Mouse (Mus musculus) brain, embryonic 14.5 days (tissue): ENCODE data around the gene Spdye4a. TPM values are rescaled to one million over a fixed set of nuclear protein-coding genes. Genes with fewer than 3 reads are reported as not detected.

Experiments used
- DNase-seq: peaks from one replicate; pipeline ENCODE4 v3.0.0-alpha.2; 2011; ENCODE audit warnings: low read depth
- CTCF ChIP-seq: fragments of 200-500 bp; IDR thresholded peaks from 2 replicates; pipeline ENCODE4 v1.5.1; 2012; ENCODE audit warnings: inconsistent platforms, mild to moderate bottlenecking, moderate library complexity, borderline replicate concordance; ENCODE audit not compliant: insufficient read depth, insufficient read length; ENCODE audit errors: extremely low read depth
- POLR2A ChIP-seq: fragments of 200-500 bp; IDR thresholded peaks from 2 replicates; pipeline ENCODE4 v1.6.1; 2012; ENCODE audit warnings: mild to moderate bottlenecking, inconsistent platforms, borderline replicate concordance; ENCODE audit not compliant: poor library complexity, insufficient read depth, insufficient read length, severe bottlenecking; ENCODE audit errors: extremely low read depth
- polyA plus RNA-seq: library from polyadenylated mRNA; depleted of rRNA; stranded (reverse); fragments of >200 nt; gene quantifications from 2 replicates; pipeline ENCODE4 v1.2.3, GENCODE M21; 2012; rRNA removed

Spdye4a gene
- polyA plus RNA-seq, 1 experiment, result not detected

DNA sequence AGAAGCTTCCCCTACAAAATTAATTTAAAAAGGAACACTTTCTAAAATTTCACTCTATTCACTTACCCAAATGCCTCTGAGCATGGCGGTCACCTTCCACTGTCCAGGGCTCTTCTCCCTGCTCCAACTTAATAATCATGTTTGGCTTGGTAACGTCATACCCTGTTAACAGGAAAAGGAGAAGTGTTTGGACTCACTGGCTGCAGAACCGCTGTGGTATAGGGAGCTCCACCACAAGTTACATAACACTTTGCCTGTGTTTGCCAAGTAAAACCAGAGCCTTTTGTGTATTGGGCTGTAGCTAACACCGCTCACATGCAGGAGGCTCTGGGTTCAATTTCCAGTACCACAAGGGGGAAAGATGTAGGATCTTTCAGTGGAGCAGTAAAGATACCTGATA lies 50.7 kb downstream of the Spdye4a start:
- no peak for TF ChIP-seq POLR2A
- TF ChIP-seq CTCF, result no peak
- DNase-seq, result no peak

Other genes starting within 250 kb of the Spdye4a start
- 32.9 and 33.2 TPM in 2 replicates for gene Rnf216, start 113.9 kb downstream of the Spdye4a start, polyA plus RNA-seq
- not detected in 2 replicates for gene Olfr718-ps1, start 79.3 kb downstream of the Spdye4a start, polyA plus RNA-seq
- gene Rbak, start 46.1 kb downstream of the Spdye4a start, polyA plus RNA-seq, result 15.2 and 17.3 TPM in 2 replicates
- not detected in 2 replicates for gene Spdye4b, start 45.9 kb downstream of the Spdye4a start, polyA plus RNA-seq
- 32.3 and 34.8 TPM in 2 replicates for gene Zfp12, start 8.3 kb upstream of the Spdye4a start, polyA plus RNA-seq
- 19.4 and 31.7 TPM in 2 replicates for gene Zfp316, start 43.1 kb upstream of the Spdye4a start, polyA plus RNA-seq
- 1.9 and 3.8 TPM in 2 replicates for gene Zfp853, start 66.7 kb upstream of the Spdye4a start, polyA plus RNA-seq
- 33.1 and 33.9 TPM in 2 replicates for gene E130309D02Rik, start 88.5 kb upstream of the Spdye4a start, polyA plus RNA-seq
- 70.3 and 76.3 TPM in 2 replicates for gene Zdhhc4, start 102.4 kb upstream of the Spdye4a start, polyA plus RNA-seq
- 1.4 and 1.9 TPM in 2 replicates for gene Grid2ip, start 130.4 kb upstream of the Spdye4a start, polyA plus RNA-seq
- 58.0 and 68.0 TPM in 2 replicates for gene Kdelr2, start 176.9 kb upstream of the Spdye4a start, polyA plus RNA-seq
- gene Daglb, start 237.7 kb upstream of the Spdye4a start, polyA plus RNA-seq, result 15.6 and 16.4 TPM in 2 replicates